Mouse (Mus musculus): Measurements from ENCODE around the gene Fxyd6. TPM values are rescaled to one million over a fixed set of nuclear protein-coding genes. Genes with fewer than 3 reads are reported as not detected.

The Fxyd6 gene
- 5.8 TPM for polyA plus RNA-seq (2014; fragmentation: Illumina TruSeq; extraction: RNeasy Lipid Tissue Mini Kit (QIAGEN cat#74804))

DNA sequence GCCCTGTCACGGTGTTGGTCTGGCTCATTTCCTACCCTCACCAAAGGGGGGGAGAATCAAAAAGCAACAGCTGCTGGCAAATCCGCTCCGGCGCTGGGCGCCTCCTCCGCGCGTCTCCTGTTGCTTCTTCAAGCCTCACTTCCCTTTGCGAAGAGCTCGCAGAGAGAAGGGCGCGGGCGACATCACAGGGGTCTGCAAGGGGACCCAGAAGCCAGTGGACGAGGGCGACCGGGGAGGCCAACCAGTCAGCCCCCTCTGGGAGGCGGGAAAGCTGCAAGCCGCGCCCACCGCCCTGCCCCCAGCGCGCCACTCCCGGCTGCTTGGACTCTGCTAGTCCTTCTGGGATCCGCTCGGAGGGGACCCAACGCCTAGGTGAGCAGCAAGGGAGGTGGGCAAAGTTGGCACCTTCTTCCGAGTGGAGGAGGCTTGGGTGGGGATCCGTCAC is at the start of gene Fxyd6:
Gene Fxyd6 (plus strand): TSS at position 69 of the 445 bp plus-strand sequence.

DNA sequence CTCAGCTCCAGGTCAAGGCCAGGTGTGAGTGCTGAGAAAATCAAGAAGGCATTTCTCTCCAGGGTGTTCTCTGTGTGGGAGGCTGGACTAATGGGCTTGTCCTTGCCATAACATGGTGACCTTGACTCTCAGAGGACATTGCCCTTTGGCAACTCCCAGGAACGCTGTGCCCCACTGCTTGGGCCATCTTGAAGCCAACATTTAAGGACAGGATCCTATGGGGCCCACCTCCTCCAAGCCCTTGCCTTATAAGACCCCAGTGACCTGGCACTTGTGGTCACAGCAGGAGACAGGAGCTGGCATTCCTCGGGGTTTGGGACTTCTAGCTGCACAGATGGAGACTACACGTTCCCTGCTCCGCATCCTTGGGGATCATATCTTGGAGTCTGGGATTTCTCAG is 29.4 kb downstream of the Fxyd6 start, which contains the start of gene Fxyd2:
Gene Fxyd2 (plus strand): TSS at position 236 of the 400 bp plus-strand sequence.

DNA sequence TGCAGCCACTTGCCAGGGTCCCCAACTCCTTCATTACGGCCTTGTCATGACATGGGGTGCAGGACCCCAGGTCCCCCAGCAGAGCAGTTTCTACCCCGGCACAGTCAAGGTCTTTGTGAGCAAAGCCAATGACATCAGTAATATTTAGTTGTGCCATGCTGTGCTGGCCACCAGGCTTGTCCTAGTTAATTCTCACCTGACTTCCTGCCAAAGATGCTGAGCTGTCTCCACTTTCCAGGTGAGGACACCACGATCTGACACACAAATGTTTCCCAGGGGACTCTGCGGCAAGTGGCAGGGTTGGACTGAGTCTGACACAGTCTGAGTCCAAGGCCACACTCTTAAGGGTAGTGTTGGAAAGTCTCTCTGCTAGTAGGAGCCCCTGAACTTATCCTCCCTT is 56.5 kb downstream of the Fxyd6 start, which contains the start of gene Dscaml1:
Gene Dscaml1 (plus strand): TSS at position 173 of the 400 bp plus-strand sequence.

Other genes with a start within 250 kb of the Fxyd6 start
- gene Scn4b, start 231.8 kb upstream of the Fxyd6 start, polyA plus RNA-seq (2014; fragmentation: Illumina TruSeq; extraction: RNeasy Lipid Tissue Mini Kit (QIAGEN cat#74804)) = 0.40 TPM
- not detected for gene BC049352, start 188.2 kb upstream of the Fxyd6 start, polyA plus RNA-seq (2014; fragmentation: Illumina TruSeq; extraction: RNeasy Lipid Tissue Mini Kit (QIAGEN cat#74804))
- not detected for gene Tmprss4, start 166.1 kb upstream of the Fxyd6 start, polyA plus RNA-seq (2014; fragmentation: Illumina TruSeq; extraction: RNeasy Lipid Tissue Mini Kit (QIAGEN cat#74804))
- gene Il10ra, start 101.0 kb upstream of the Fxyd6 start, polyA plus RNA-seq (2014; fragmentation: Illumina TruSeq; extraction: RNeasy Lipid Tissue Mini Kit (QIAGEN cat#74804)) = 0.51 TPM
- 4.1 TPM for gene Tmprss13, start 51.1 kb upstream of the Fxyd6 start, polyA plus RNA-seq (2014; fragmentation: Illumina TruSeq; extraction: RNeasy Lipid Tissue Mini Kit (QIAGEN cat#74804))
- not detected for gene Fxyd2, start 29.5 kb downstream of the Fxyd6 start, polyA plus RNA-seq (2014; fragmentation: Illumina TruSeq; extraction: RNeasy Lipid Tissue Mini Kit (QIAGEN cat#74804))
- not detected for gene Dscaml1, start 56.4 kb downstream of the Fxyd6 start, polyA plus RNA-seq (2014; fragmentation: Illumina TruSeq; extraction: RNeasy Lipid Tissue Mini Kit (QIAGEN cat#74804))

Data from ovary, adult 10 weeks (tissue).